Mouse (Mus musculus) left cerebral cortex, postnatal 10 days (tissue): ENCODE results near the gene Cd24a. TPM values are rescaled to one million over a fixed set of nuclear protein-coding genes. Genes with fewer than 3 reads are reported as not detected.

ENCODE experiments used
- DNase-seq, 2 experiments: peaks; one replicate each; pipeline ENCODE4 v3.0.0; 2021 to 2022; ENCODE audit warnings: low spot score in 2 of 2, mixed read lengths in 1 of 2; ENCODE audit errors: extremely low spot score in 1 of 2
- intact Hi-C: fragments of 180-260 bp; cut with DNase I; formaldehyde crosslinking; loops from one replicate; pipeline ENCODE4 v1.15.1; 2025
- total RNA-seq, 2 experiments: library from RNA; stranded (reverse); gene quantifications; 2 replicates each; pipeline ENCODE4 v1.2.3; 2021

Gene Cd24a
- 100 to 1,000 TPM; 118 to 160 TPM for total RNA-seq

DNA sequence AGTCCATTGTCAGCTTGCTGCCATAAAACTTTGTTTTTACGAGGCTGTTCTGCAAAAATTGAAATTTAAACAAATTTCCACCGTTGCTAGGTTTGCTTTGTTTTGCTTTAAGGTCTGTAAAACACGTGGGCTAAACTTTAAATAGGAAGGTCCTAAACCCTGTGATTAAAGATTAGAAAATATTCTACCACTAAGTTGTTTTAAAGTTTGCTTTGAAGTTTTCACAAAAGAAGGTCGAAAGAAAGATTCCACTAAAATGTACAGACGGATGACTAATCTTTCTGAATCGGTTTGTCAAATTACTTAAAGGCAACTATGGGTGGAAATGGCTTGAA lies at the start of gene Cd24a:
Gene Cd24a, plus strand, starts transcription at position 288 of the 335 bp plus-strand sequence.
- DNase-seq: no peak
- intact Hi-C loops: loop anchor here (5.0 to 10.0 kb wide), 2 partner anchors 324 to 497 kb away; partner anchors contain the start of genes Qrsl1 and Rtn4ip1

DNA sequence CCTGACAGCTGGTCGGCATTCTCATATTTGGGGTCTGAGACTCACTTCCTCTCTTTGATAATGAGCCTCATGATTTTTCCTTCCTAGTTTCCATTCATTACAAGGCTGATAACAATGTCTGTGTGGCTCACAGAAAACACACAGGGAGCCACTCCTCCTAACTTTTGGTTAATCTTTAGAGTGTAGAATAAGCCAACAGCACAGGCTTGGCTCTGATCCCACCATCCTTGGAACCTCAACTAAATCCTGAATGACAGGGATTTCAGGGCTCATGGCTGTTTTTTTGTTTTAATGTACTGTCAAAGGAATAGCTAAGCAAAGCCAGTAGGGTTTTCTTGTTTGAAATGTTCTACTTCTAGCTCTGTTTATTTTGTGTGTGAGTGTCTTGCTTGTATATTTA lies 43.7 kb upstream of the Cd24a start:
- intact Hi-C loops: no loop called here
- no peak for DNase-seq

DNA sequence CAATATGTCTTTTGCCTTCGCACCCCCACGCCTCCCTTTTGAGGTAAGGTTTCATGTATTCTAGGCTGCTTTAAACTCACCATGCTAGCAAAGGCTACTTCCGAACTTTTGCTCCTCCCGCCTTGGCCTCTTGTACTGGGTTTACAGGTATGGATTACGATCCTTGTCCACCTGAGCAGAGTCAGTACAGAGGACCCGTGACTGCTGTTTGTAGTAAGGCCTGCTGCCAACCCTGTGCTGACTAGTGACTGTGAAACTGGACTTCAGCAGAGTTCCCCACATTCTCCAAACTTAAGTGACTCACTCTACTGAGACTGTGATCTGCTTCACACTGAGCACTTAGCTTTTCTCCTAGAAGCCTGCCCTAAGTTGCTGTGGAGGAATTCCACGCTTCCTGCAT lies 40.4 kb upstream of the Cd24a start:
- no peak for DNase-seq
- intact Hi-C loops: no loop called here

DNA sequence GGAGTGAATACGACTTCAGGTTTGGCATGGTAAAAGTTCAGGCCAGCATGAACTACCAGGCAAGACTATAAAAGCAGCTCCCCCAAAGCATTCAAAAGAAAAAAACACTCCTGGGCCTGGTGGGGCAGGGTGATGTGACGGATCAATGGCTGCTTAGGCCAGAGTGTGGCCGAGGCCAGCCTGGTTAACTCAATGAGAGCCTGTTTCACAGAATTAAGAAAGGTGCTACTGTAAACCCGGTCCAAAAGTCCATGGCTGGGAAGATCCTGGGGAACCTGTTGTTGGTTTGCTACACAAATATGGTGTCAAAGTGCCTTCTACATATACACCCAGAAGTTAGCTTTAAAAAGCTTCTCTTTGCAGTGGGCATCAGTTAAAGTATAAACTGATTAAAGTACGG lies 39.3 kb upstream of the Cd24a start:
- no peak for DNase-seq
- intact Hi-C loops: no loop called here

DNA sequence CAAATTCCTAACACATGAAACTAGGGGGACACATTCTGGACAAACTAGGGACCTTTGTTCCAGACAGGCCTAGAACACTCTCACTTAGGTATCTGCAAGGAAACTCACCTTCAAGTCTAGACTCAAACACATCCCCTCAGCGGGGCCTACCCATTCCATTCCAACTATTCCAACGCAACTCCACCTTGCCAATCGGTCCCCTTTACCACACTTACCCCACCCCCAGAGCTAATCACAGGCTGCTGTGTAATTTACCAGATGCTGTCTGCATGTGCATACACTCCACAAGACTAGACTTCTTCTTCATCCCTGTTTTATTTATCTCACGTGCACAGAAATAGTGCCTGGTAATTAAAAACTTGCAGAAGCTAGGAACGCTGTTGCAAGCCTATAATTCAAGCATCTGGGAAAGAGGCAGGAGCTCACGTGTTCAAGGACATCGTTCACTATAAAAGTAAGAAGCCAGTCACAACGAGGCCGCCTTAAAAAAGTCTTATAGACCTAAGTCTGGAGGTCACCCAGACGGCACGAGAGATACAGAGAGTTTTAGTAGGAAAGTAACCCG lies 38.3 kb upstream of the Cd24a start:
- intact Hi-C loops: loop anchor here (2.0 kb wide), 1 partner anchor 59 kb away; no protein-coding TSS in a partner anchor

DNA sequence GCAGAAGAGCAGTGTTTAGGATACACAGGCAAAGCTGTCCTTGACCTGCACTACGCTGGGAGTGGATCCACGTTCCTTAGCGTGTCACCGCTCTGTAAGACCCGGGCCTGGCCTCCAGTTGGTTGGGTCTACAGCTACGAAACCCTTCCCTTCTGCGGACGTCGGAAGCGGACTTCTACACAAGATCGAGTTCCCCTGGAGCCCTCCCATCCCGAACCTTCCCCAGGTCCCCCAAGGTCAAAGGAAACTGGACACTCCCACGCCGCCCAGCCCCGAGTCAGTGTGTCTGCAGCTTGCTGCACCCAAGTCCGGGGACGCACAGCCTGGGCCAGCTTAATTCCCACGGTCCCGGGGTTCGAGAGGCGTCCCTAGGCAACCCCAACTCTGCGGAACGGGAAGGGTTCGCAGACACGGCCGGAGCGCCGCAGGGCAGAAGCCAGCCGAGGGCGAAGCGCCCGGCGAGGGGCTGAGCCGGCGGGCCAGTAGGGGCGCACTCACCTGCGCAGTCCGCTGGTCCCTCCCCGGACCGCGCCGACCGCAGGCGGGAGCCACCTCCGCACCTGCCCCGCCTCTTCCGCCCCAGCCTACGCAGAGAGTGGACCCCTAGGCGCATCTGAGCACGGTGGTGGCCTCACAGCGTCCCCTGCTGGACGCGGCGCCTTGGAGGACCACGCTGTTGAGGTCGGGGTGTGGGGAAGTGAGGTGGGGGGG lies 37.5 kb upstream of the Cd24a start, which contains the start of gene 1700021F05Rik:
Gene 1700021F05Rik, minus strand, starts transcription at position 553 of the 711 bp plus-strand sequence.
- peak; percentile 92 to 98 for DNase-seq

More for the DNA sequence above, 38.3 kb upstream of the Cd24a start:
- DNase-seq: no peak

DNA sequence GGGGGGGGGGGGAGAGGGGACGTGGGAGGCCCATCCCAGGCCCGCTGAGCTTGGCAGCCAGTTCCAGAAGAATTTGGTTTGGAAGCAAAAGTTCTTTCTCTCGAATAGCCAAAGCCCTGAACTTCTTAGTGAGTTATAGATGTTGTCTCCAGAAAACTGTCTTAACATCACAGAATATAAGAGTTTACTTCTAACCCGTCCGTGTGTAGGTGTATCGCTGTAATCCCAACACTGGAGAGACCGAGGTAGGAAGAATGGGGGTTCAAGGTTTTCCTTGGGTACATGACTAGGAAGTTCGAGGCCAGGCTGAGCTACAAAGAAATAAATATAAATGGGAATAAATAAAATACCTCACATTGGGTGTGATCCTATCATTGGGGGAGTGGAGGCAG lies 36.9 kb upstream of the Cd24a start:
- intact Hi-C loops: loop anchor here (2.0 kb wide), 1 partner anchor 60 kb away; no protein-coding TSS in a partner anchor
- no peak for DNase-seq

More for the DNA sequence above, 37.5 kb upstream of the Cd24a start, which contains the start of gene 1700021F05Rik:
- intact Hi-C loops: loop anchor here (2.0 kb wide), 1 partner anchor 60 kb away; no protein-coding TSS in a partner anchor

DNA sequence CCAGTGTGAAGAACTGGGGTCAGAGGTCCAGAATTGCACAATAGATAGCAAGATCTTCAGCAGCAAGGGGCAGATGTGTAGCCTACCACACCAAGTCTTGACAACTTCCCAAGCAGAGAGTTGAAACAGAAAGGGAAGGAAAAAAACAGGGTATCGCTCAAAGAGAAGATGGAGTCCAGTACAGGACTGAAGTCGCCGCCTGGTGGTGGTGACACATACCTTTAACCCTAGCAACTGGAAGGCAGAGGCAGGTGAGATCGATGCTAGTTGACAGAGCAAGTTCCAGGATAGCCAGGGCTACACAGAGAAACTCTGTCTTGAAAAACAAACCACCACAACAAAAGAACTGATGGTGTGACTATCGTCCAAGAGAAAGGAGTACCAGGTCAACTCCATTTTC lies 28.7 kb upstream of the Cd24a start:
- intact Hi-C loops: no loop called here
- DNase-seq: no peak

DNA sequence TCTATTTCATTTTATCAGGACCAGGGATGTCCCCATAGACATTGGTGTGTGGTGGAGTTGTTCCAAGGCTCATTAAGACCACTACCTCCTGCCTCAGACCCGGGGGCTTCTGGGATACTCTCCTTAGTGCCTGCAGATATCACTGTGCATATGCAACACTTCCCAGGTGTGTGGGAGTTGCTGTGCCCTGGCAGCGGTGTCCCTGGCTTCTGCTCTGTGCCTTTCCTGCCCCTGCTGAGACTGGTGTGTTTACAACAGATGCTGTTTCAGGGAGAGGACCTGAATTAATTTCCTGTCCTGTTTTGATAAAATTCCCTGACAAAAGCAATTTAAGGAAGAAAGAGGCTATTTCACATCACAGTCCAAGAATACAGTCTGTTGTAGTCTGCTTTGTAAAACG lies 27.2 kb upstream of the Cd24a start:
- intact Hi-C loops: no loop called here
- DNase-seq: no peak

DNA sequence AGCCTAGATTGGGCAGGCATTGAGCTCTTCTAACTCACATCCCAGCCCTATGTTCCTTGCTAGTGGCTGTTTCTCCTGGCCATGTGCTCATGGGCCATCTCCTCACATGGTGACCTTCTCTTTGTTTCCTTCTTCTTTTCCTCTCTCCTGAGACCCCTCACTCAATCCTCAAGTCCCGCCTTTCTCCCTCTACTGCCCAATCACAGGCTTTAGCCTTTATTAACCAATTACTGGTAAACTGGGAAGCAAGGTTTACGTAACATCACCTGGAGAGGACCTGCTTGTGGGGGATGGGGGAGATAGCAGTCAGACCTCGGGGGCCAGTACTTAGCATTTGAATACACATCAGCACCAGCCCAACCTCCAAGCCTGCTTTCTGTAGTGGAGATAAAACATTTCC lies 26.7 kb upstream of the Cd24a start:
- intact Hi-C loops: no loop called here
- DNase-seq: no peak

DNA sequence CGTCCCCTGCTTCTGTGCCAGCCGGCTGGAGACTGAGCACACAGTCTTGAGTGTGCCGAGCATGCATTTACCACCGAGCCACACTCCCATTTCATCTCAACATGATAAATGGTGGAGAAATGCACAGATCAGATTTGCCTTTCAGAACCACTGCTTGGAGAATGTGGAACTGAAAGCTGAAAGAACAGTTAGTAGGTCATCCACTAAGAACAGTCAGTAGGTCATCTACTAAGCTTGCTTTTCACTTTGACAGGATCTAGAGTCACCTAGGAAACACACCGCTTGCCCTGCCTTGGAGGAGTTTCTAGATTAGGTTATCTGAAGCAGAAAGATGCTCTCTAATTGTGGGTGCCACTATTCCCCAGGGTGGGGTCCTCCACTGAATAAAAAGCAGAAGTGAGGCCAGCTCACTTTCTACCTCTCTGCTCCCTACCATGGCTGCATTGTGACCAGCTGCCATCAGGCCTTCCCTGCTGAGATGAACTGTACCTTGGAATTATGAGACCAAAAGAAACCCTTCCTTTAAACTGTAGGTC lies 20.4 kb upstream of the Cd24a start:
- no peak for DNase-seq
- intact Hi-C loops: no loop called here

DNA sequence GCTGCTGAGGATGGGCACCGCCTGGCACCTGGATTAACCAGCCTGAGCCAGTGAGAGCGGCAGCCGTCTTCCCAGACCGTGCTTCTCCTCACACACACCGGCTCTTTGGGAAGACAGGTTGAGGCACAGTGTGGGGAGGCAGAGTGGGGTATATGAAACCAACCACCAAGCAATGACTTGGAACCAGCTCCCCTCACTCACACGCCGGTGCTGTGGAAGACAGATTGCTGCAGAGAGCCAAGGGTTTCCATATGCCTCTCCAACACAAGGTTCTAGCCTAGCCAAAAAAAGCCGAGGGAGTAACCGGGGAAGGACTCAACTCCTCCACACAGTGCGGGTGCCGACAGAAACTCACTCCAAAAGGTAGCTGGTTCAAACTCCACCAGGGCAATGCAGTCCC lies 18.8 kb upstream of the Cd24a start:
- DNase-seq: no peak
- intact Hi-C loops: no loop called here

DNA sequence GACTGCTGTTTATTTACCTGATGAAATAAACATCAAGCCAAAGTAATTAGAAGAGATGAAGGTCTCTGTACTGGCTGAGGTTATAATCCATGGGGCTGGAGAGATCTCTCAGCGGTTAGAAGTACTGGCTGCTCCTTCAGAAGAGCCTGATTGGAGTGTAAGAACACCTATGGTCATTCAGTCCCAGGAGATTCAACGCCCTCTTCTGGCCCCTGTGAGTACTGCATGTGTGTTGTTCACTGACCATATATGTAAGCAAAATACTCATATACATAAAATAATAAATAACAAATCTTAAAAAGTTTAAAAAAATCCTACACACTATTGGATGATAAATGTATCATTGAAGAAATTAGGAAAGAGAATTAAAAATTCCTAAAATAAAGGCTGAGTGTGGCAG lies 17.3 kb upstream of the Cd24a start:
- intact Hi-C loops: no loop called here
- DNase-seq: no peak

DNA sequence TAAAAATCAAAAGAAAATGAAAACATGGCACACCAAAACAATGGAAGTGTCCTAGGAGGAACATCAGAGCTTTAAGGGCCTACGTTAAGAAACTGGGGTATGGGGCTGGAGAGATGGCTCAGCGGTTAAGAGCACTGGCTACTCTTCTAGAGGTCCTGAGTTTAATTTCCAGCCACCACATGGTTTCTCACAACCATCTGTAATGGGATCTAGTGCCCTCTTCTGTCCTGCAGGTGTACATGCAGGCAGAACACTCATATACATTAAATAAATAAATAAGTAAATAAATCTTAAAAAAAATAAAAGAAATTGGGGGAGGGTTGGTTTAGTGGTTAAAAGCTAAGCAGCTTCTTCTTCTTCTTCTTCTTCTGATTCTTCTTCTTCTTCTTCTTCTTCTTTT lies 16.8 kb upstream of the Cd24a start:
- DNase-seq: no peak
- intact Hi-C loops: no loop called here

DNA sequence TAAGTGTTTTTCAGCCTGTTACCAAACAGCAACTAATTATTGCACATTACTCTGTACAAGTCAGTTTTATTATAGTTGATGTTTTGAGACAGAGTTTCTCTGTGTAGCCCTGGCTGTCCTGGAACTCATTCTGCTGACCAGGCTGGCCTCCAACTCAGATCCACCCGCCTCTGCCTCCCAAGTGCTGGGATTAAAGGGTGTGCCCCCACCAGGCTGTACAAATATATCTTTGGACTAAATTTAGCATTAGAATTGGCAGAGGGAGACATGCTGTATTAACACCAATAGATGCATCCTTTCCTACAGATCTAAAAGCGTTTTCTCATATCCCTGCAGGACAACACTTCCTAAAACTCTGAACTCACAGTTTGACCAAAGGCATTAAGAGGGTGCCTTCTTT lies 3.7 kb upstream of the Cd24a start:
- intact Hi-C loops: loop anchor here (2.0 to 10.0 kb wide), 2 partner anchors 344 to 500 kb away; no protein-coding TSS in a partner anchor
- DNase-seq: no peak

DNA sequence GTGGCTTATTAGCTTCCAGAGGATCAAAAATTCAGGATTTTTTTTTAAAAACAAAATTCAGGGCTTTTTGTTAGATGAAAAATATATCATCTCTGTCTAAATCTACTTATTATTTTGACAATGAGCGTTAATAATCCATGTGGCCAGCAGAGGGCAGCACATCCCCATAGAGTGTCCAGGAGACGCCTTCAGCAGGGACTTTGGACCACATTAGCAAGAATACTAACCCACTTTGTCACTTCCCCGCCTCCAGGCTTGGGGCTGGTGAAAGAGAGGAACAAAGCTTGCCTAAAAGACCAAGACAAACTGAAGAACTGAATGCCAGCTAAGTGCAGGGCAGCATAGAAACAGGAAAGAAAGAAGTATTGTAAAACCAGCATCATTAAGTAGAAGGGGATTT lies 3.1 kb upstream of the Cd24a start:
- DNase-seq: peak; percentile 73 to 81
- intact Hi-C loops: loop anchor here (2.0 to 10.0 kb wide), 3 partner anchors 327 to 500 kb away; partner anchors contain the start of genes Qrsl1 and Rtn4ip1

DNA sequence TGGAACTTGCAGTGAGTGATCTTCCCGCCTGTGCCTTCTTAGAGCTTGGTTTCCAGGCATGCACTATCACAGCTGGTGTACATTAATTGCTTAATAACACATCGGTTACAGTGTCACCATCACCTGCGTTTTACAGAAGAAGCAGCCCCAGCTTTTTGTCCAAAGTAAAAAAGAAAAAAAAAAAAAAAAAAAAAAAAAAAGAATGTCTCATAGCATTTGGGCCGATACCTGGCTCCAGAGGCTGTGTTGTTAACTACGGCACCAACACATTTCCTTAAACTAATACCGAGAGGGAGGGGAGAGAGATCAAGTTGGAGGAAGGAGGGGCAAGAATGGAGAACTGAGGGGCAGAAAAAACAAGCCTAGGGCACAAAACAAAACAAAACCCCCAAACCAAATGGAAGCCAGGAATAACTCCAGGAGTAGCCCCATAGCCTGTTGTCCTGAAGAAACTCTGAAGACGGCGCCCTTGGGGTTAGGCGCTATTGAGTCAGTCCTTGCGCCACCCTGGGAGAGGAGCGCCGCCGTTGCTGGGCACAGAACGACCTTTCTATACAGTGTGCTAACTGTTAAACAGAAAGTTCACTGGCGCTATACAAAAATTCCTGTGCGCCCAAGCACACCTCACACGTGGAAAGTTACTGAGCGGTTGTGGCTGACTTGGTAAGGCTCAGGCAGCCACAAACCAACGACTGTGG lies 636 bp upstream of the Cd24a start:
- DNase-seq: no peak
- intact Hi-C loops: loop anchor here (5.0 to 10.0 kb wide), 2 partner anchors 325 to 497 kb away; partner anchors contain the start of genes Qrsl1 and Rtn4ip1

DNA sequence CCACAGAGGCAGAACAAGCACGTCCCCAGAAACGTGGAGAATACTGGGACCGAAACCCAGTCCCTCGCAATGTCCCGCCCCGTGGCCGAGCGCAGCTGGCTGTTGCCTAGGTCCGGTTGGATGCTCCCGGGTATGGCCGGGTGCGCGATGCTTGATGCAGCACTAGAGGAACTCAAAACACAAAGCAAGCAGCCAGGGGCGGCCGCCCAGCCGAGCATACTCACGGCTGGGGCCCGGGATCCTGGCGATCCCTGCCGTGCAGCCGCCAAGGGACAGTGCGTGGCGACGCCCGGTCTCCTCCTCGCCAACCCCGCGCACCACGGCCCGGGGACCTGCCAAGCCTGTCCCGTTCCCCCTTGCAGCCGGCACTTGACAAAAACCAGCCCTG lies 276 bp downstream of the Cd24a start:
- intact Hi-C loops: loop anchor here (5.0 to 10.0 kb wide), 2 partner anchors 324 to 496 kb away; partner anchors contain the start of genes Qrsl1 and Rtn4ip1
- DNase-seq: peak; percentile 20 to 51

DNA sequence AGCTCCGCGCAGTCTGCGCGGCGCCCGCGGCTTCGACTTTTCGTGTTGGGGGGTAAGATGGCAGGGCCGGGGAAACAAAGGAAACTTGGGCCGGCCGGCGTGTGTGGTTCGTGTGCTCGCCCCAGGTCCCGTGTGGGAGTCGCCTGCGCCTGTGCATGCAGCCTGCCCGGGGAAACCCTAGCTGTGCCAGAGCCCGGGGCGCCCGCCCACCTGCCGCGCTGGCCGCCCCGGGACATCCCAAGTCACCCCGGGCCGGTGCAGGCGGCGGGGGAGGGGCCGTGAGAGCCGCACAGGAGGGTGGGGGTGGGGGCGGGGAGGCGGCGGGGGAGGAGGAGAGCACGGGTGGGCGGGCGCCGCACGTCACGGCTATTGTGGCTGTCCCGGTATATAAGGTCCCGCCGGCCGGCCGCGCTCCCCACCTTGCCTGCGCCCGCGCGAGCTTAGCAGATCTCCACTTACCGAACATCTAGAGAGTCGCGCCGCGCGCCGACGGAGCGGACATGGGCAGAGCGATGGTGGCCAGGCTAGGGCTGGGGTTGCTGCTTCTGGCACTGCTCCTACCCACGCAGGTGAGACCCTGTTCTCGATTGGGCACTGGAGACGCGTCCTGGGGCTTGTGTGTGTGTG lies 783 bp downstream of the Cd24a start:
- intact Hi-C loops: loop anchor here (5.0 to 10.0 kb wide), 2 partner anchors 323 to 496 kb away; partner anchors contain the start of genes Qrsl1 and Rtn4ip1
- peak; percentile 23 to 71 for DNase-seq
